In the genomic region with DNA sequence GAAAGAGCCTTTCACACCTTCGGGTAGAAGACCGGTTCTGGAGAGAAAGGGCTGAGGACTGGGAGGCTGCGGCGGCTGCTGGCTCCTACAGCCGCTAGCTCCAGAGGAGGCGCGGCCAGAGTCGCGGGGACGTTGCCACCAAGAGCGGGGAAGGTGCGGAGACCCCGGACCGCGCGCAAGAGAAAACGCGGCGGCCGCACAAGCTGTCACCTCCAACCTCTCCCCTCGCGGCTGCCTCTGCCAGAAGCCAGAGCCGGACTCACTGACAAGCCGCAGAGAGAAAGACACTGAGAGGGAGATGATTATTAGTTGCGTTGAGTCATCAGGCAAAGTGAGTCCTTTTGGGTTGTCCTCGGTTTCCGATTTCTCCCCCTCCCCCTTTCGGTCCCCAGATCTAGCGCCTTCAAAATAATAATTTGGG, we compare ENCODE assay signal across 8 mouse cellular contexts. TPM values are rescaled to one million over a fixed set of nuclear protein-coding genes. Genes with fewer than 3 reads are reported as not detected.
DNase-seq lines count a peak whose midpoint lies in the region; ATAC-seq and TF ChIP-seq lines count a peak whose summit lies in the region.

No protein-coding gene starts in this region.

- H3K4me2 ChIP-seq in kidney, embryonic 14.5 days (replicated peaks; ENCODE audit: low read depth, low read length), result peak overlapping the region; percentile 87
- H3K4me2 ChIP-seq in heart, embryonic 16.5 days (ENCODE audit: low read depth, low read length), result peak overlapping the region; percentile 100
- peak overlapping the region; percentile 71 for H3K4me2 ChIP-seq in liver, embryonic 14.5 days (ENCODE audit: low read depth)
- H3K4me2 ChIP-seq in stomach, postnatal 0 days (replicated peaks; ENCODE audit: low read depth), result peak overlapping the region; percentile 100

- TF ChIP-seq EP300 in liver, embryonic 14.5 days (IDR thresholded peaks at IDR 0.05; ENCODE audit: low read depth), result no peak
- no peak for TF ChIP-seq EP300 in stomach, postnatal 0 days (optimal IDR thresholded peaks at IDR 0.05)

- DNase-seq in kidney, adult 8-10 months, result no peak
- peak; percentile 36 for DNase-seq in adrenal gland, postnatal 14 days
- DNase-seq in liver, embryonic 14.5 days (ENCODE audit: low read depth in 3 of 3, low spot score in 3 of 3), result no peak
- DNase-seq in stomach, postnatal 0 days (ENCODE audit: low spot score), result no peak
- DNase-seq in thymus, adult 2 months, result no peak
- no peak for DNase-seq in thymus, postnatal 0 days (ENCODE audit: low spot score)

- peaks cover 45% of the 10 kb centered on the region for H3K27me3 ChIP-seq in kidney, embryonic 14.5 days (ENCODE audit: control insufficient read depth, insufficient read depth, low read length)
- peaks cover 53% of the 10 kb centered on the region for H3K27me3 ChIP-seq in heart, embryonic 16.5 days (ENCODE audit: control insufficient read depth, insufficient read depth, low read length)
- H3K27me3 ChIP-seq in liver, embryonic 14.5 days (ENCODE audit: control insufficient read depth, insufficient read depth, low read length), result peaks cover 86% of the 10 kb centered on the region
- H3K27me3 ChIP-seq in stomach, postnatal 0 days (ENCODE audit: control insufficient read depth, insufficient read depth, low read length), result peaks cover 18% of the 10 kb centered on the region; the same call in 1 of the 2 replicates
- peaks cover 11% of the 10 kb centered on the region; the same call in 1 of the 2 replicates for H3K27me3 ChIP-seq in thymus, adult 2 months (ENCODE audit: control insufficient read depth, insufficient read depth, low read length)

- WGBS in kidney, embryonic 14.5 days, result 0% methylated on average over 29 of the region's 29 CpGs
- 0% methylated on average over 29 of the region's 29 CpGs for WGBS in heart, embryonic 16.5 days
- WGBS in liver, embryonic 14.5 days (ENCODE audit: insufficient replicate concordance), result under 1% methylated on average over 25 of the region's 29 CpGs
- WGBS in stomach, postnatal 0 days, result 0% methylated on average over 28 of the region's 29 CpGs
- 3% methylated on average over 29 of the region's 29 CpGs for WGBS in thymus, adult 2 months

- H3K36me3 ChIP-seq in kidney, embryonic 14.5 days (ENCODE audit: control insufficient read depth, insufficient read depth, low read length), result no peaks in the 10 kb centered on the region
- H3K36me3 ChIP-seq in heart, embryonic 16.5 days (ENCODE audit: control insufficient read depth, insufficient read depth), result no peaks in the 10 kb centered on the region
- no peaks in the 10 kb centered on the region for H3K36me3 ChIP-seq in liver, embryonic 14.5 days (replicated peaks; ENCODE audit: control insufficient read depth, insufficient read depth, low read depth)
- no peaks in the 10 kb centered on the region for H3K36me3 ChIP-seq in stomach, postnatal 0 days (ENCODE audit: control insufficient read depth, insufficient read depth, low read length)
- no peaks in the 10 kb centered on the region for H3K36me3 ChIP-seq in thymus, adult 2 months (ENCODE audit: control insufficient read depth, insufficient read depth, low read length)

- H3K9me3 ChIP-seq in kidney, embryonic 14.5 days (ENCODE audit: control insufficient read depth, low read length), result no peaks in the 10 kb centered on the region
- H3K9me3 ChIP-seq in heart, embryonic 16.5 days (replicated peaks; ENCODE audit: control insufficient read depth, low read length), result no peaks in the 10 kb centered on the region
- no peaks in the 10 kb centered on the region for H3K9me3 ChIP-seq in liver, embryonic 14.5 days (ENCODE audit: control insufficient read depth, low read length)
- H3K9me3 ChIP-seq in stomach, postnatal 0 days (ENCODE audit: control insufficient read depth, low read length), result no peaks in the 10 kb centered on the region

- peaks cover 13% of the 10 kb centered on the region; the same call in 1 of the 2 replicates for H3K4me1 ChIP-seq in kidney, embryonic 14.5 days (ENCODE audit: control insufficient read depth, insufficient read depth, low read length)
- H3K4me1 ChIP-seq in heart, embryonic 16.5 days (ENCODE audit: control insufficient read depth, insufficient read depth, low read length), result peaks cover 16% of the 10 kb centered on the region
- H3K4me1 ChIP-seq in liver, embryonic 14.5 days (replicated peaks; ENCODE audit: control insufficient read depth in 2 of 2, insufficient read depth in 2 of 2, low read length in 1 of 2), result no peaks in the 10 kb centered on the region
- 0 out of 2 replicates have a peak, but pooled peaks cover 3% of the 10 kb centered on the region for H3K4me1 ChIP-seq in stomach, postnatal 0 days (replicated peaks; ENCODE audit: control insufficient read depth, insufficient read depth)
- peaks cover 9% of the 10 kb centered on the region for H3K4me1 ChIP-seq in thymus, adult 2 months (replicated peaks; ENCODE audit: control insufficient read depth, insufficient read depth, low read length)

- H3K9ac ChIP-seq in kidney, embryonic 14.5 days (ENCODE audit: low read depth, low read length), result peak overlapping the region; percentile 62; the same call in 1 of the 2 replicates
- H3K9ac ChIP-seq in heart, embryonic 16.5 days (ENCODE audit: low read length), result peak overlapping the region; percentile 26
- no peak overlapping the region for H3K9ac ChIP-seq in liver, embryonic 14.5 days (replicated peaks)
- 0 out of 2 replicates have a peak overlapping the region, but pooled peaks have one; percentile 2 for H3K9ac ChIP-seq in stomach, postnatal 0 days (ENCODE audit: low read length)

- TF ChIP-seq CTCF in liver, embryonic 14.5 days (IDR thresholded peaks at IDR 0.05; ENCODE audit: low read depth), result no peak
- TF ChIP-seq CTCF in stomach, postnatal 0 days (IDR thresholded peaks at IDR 0.05; ENCODE audit: low read depth), result no peak
- TF ChIP-seq CTCF in thymus, adult 2 months (IDR thresholded peaks at IDR 0.05; ENCODE audit: borderline replicate concordance, control insufficient read depth, extremely low read depth, insufficient read depth, low read length, poor library complexity), result no peak

- no peak overlapping the region for H3K27ac ChIP-seq in kidney, embryonic 14.5 days (ENCODE audit: low read depth, low read length)
- H3K27ac ChIP-seq in heart, embryonic 16.5 days (ENCODE audit: low read length), result no peak overlapping the region
- no peak overlapping the region for H3K27ac ChIP-seq in liver, embryonic 14.5 days
- H3K27ac ChIP-seq in stomach, postnatal 0 days (replicated peaks), result no peak overlapping the region
- no peak overlapping the region for H3K27ac ChIP-seq in thymus, adult 2 months (ENCODE audit: control insufficient read depth, insufficient read depth, low read length)

- ATAC-seq in kidney, embryonic 14.5 days (ENCODE audit: low FRiP score, low TSS enrichment), result 0 out of 2 replicates have a peak, but pooled peaks have one; percentile 21
- no peak for ATAC-seq in heart, embryonic 16.5 days (replicated peaks; ENCODE audit: extremely low read depth, insufficient read depth, low FRiP score)
- no peak for ATAC-seq in liver, embryonic 14.5 days (ENCODE audit: insufficient read depth)
- no peak for ATAC-seq in stomach, postnatal 0 days (ENCODE audit: low FRiP score, low TSS enrichment)

- TF ChIP-seq POLR2A in thymus, adult 2 months (IDR thresholded peaks at IDR 0.05; ENCODE audit: control insufficient read depth, extremely low read depth, insufficient read depth, low read length, poor library complexity), result no peak

- peak overlapping the region; percentile 70 for H3K4me3 ChIP-seq in kidney, embryonic 14.5 days (ENCODE audit: low read length)
- H3K4me3 ChIP-seq in heart, embryonic 16.5 days (ENCODE audit: low read length), result peak overlapping the region; percentile 86
- H3K4me3 ChIP-seq in liver, embryonic 14.5 days (ENCODE audit: insufficient read depth in 1 of 2, low read depth in 2 of 2, low read length in 2 of 2), result peak overlapping the region; percentile 18 to 38
- H3K4me3 ChIP-seq in stomach, postnatal 0 days (ENCODE audit: low read depth, low read length), result peak overlapping the region; percentile 67
- H3K4me3 ChIP-seq in thymus, adult 2 months (ENCODE audit: control insufficient read depth, insufficient read depth, low read length), result no peak overlapping the region

RNA-seq across cellular contexts. Expression of gene Satb2, which starts 7.0 kb away (rescaled TPM):
- 1.1 and 2.0 TPM in 2 replicates for polyA plus RNA-seq in kidney, embryonic 14.5 days (2014; fragmentation: Nextera tagmentation; extraction: Ambion mirVana)
- 1.6 and 1.8 TPM in 2 replicates for total RNA-seq in adrenal gland, postnatal 14 days (2021)
- polyA plus RNA-seq in heart, embryonic 16.5 days (2015; fragmentation: Nextera tagmentation; extraction: Ambion mirVana), result 0.10 and 0.26 TPM in 2 replicates
- 0.03 and 0.08 TPM in 2 replicates for polyA plus RNA-seq in liver, embryonic 14.5 days (2012; rRNA removed)
- 0.03 TPM in 1 of 2 replicates, not detected in the other for polyA plus RNA-seq in liver, embryonic 14.5 days (2014; fragmentation: Nextera tagmentation; extraction: Ambion mirVana)
- polyA plus RNA-seq in stomach, postnatal 0 days (2015; fragmentation: Nextera tagmentation; extraction: Ambion mirVana), result 0.13 and 0.17 TPM in 2 replicates
- 0.14 and 0.16 TPM in 2 replicates for polyA plus RNA-seq in thymus, adult 2 months (2012; rRNA removed)
- 0.10 and 0.14 TPM in 2 replicates for polyA plus RNA-seq in thymus, postnatal 0 days (2015; fragmentation: Nextera tagmentation; extraction: Ambion mirVana)
